Mouse (Mus musculus) heart, embryonic 14.5 days (tissue): ENCODE data around the gene Traf3ip2. TPM values are rescaled to one million over a fixed set of nuclear protein-coding genes. Genes with fewer than 3 reads are reported as not detected.

Experiments used
- ATAC-seq: fragments of 200-750 bp; cut with Nextera tagmentation; 2 replicates; pipeline ENCODE4 v1.8.0; 2017; ENCODE audit warnings: low read depth, moderate TSS enrichment; ENCODE audit not compliant: insufficient number of reproducible peaks, insufficient read depth, low FRiP score
- H3K27ac ChIP-seq, 2 experiments: fragments of 200-500 bp in 1 of 2; fragments of 300-500 bp in 1 of 2; sonication (generic) in 1 of 2; replicated peaks in 1 of 2; 2 replicates each; pipeline ENCODE4 v1.5.1; 2012 to 2014; ENCODE audit warnings: low read depth in 2 of 2, low read length in 2 of 2, control low read depth in 1 of 2, mild to moderate bottlenecking in 1 of 2, mixed read lengths in 1 of 2; ENCODE audit not compliant: control insufficient read depth in 1 of 2, insufficient read depth in 1 of 2
- H3K27me3 ChIP-seq: fragments of 300-500 bp; sonication (generic); 2 replicates; pipeline ENCODE4 v1.6.1; 2014; ENCODE audit warnings: mild to moderate bottlenecking, low read length, control low read depth; ENCODE audit not compliant: control insufficient read depth, insufficient read depth
- H3K36me3 ChIP-seq: fragments of 300-500 bp; sonication (generic); 2 replicates; pipeline ENCODE4 v1.6.1; 2014; ENCODE audit warnings: mild to moderate bottlenecking, control low read depth, low read length, mixed read lengths; ENCODE audit not compliant: control insufficient read depth, insufficient read depth
- H3K4me1 ChIP-seq, 2 experiments: fragments of 200-500 bp in 1 of 2; fragments of 300-500 bp in 1 of 2; sonication (generic) in 1 of 2; 2 replicates each; pipeline ENCODE4 v1.6.1; 2012 to 2014; ENCODE audit warnings: low read length in 2 of 2, control low read depth in 1 of 2, mixed read lengths in 1 of 2; ENCODE audit not compliant: control insufficient read depth in 2 of 2, insufficient read depth in 2 of 2
- H3K4me2 ChIP-seq: fragments of 300-500 bp; sonication (generic); 2 replicates; pipeline ENCODE4 v1.6.1; 2014; ENCODE audit warnings: mild to moderate bottlenecking, low read length
- H3K4me3 ChIP-seq, 2 experiments: fragments of 200-500 bp in 1 of 2; fragments of 300-500 bp in 1 of 2; sonication (generic) in 1 of 2; 2 replicates each; pipeline ENCODE4 v1.5.1; 2012 to 2014; ENCODE audit warnings: low read length in 2 of 2, mild to moderate bottlenecking in 2 of 2, control low read depth in 1 of 2, low read depth in 1 of 2, moderate library complexity in 1 of 2; ENCODE audit not compliant: control insufficient read depth in 1 of 2, insufficient read depth in 1 of 2
- H3K9ac ChIP-seq: fragments of 300-500 bp; sonication (generic); 2 replicates; pipeline ENCODE4 v1.6.1; 2014; ENCODE audit warnings: mild to moderate bottlenecking, low read length
- H3K9me3 ChIP-seq: fragments of 300-500 bp; sonication (generic); 2 replicates; pipeline ENCODE4 v1.6.1; 2016; ENCODE audit warnings: low read length, control low read depth; ENCODE audit not compliant: control insufficient read depth
- WGBS: fragments of 180-500 bp; shearing (Covaris S2); extraction: QIAGEN DNeasy Blood & Tissue Kit; methylation state at CpG from one replicate; pipeline ENCODE4 v1.1.7; 2014; 5-methylcytosine and 5-hydroxymethylcytosine counted together
- polyA plus RNA-seq: library from polyadenylated mRNA; unstranded; fragments of >200 nt; fragmentation: Nextera tagmentation; extraction: Ambion mirVana; gene quantifications from 2 replicates; pipeline ENCODE4 v1.2.1, GENCODE M21; 2014

Gene Traf3ip2
- polyA plus RNA-seq, 1 experiment from 2014 or later = 10.2 TPM

DNA sequence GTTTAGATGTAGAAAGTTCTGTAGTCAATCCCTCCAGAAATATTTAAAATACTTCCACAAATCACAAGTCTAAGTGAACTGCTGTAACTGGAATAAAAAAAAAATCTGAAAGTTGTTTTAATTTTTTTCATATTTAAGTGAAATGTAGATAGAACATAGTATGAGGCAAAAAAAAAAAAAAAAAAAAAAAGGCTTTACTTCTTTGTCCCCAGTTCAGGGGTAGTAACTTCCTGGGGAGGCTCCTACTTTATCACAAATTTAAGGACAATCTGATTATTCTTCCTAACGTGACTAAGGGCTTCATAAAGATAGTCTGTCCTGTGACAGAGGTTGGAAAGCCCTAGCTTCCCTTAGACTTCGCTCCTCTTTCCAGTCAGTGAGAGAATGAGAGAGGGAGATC, 79.4 kb downstream of the Traf3ip2 start:
- no peak overlapping the region for H3K4me3 ChIP-seq
- ATAC-seq = no peak
- WGBS = 52% methylated on average over 2 of the region's 2 CpGs

More for the DNA sequence above, 79.4 kb downstream of the Traf3ip2 start:
- Histone ChIP-seq H3K4me2 (no peak overlapping the region), H3K9me3 (no peaks in the 10 kb centered on the region), H3K36me3 (no peaks in the 10 kb centered on the region), H3K9ac (no peak overlapping the region), H3K4me1 (peaks cover 0 to 11% of the 10 kb centered on the region in 2 experiments; a peak in 1 of 4 replicates), H3K27ac (no peak overlapping the region), H3K27me3 (no peaks in the 10 kb centered on the region)

Other genes starting within 250 kb of the Traf3ip2 start
- 20.3 and 22.2 TPM in 2 replicates for gene Fyn, start 244.1 kb upstream of the Traf3ip2 start, polyA plus RNA-seq
- gene Rev3l, start 119.2 kb downstream of the Traf3ip2 start, polyA plus RNA-seq = 16.4 and 17.5 TPM in 2 replicates